Mouse (Mus musculus): ENCODE data around the gene Aqp12. TPM values are rescaled to one million over a fixed set of nuclear protein-coding genes. Genes with fewer than 3 reads are reported as not detected.
A peak's percentile ranks its signal among the peaks of the same experiment; 100 is the strongest.

The Aqp12 gene
- polyA plus RNA-seq, 1 experiment, result not detected

DNA sequence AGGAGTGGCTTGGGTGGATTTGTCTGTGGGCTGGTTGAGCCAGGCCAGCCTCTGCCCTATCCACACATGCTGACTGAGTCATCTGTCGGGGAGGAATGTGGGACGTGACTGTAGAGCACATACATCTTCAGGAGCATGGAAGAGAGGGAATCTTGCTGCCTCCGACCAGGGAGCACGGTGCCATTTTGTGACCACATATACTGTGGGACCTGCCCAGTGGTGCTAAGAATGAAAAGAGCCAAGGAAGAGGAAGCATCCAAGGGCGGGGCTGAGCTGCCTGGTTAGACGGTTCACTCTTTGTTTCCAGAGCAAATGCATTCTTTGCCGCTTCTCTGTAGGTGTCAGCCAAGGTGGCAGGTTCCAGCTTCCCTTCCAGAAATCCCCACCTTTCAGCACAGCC, 27.5 kb upstream of the Aqp12 start:
- no peak for TF ChIP-seq POLR2A (IDR thresholded peaks at IDR 0.05; ENCODE audit: low read depth, low read length)
- no peak for TF ChIP-seq CTCF (conservative IDR thresholded peaks at IDR 0.05; ENCODE audit: insufficient read depth, insufficient read length, low read depth, low read length)
- 57% methylated on average over 7 of the region's 7 CpGs for WGBS
- Histone ChIP-seq H3K27me3 (replicated peaks; ENCODE audit: control insufficient read depth, insufficient read depth, low read length) (no peaks in the 10 kb centered on the region), H3K27ac (ENCODE audit: insufficient read depth, low read depth, low read length) (no peak overlapping the region), H3K36me3 (ENCODE audit: control insufficient read depth, insufficient read depth, low read length) (no peaks in the 10 kb centered on the region), H3K4me1 (ENCODE audit: control insufficient read depth, insufficient read depth, low read length) (no peaks in the 10 kb centered on the region), H3K4me3 (ENCODE audit: insufficient read depth, low read depth, low read length) (no peak overlapping the region)
- no peak for DNase-seq

DNA sequence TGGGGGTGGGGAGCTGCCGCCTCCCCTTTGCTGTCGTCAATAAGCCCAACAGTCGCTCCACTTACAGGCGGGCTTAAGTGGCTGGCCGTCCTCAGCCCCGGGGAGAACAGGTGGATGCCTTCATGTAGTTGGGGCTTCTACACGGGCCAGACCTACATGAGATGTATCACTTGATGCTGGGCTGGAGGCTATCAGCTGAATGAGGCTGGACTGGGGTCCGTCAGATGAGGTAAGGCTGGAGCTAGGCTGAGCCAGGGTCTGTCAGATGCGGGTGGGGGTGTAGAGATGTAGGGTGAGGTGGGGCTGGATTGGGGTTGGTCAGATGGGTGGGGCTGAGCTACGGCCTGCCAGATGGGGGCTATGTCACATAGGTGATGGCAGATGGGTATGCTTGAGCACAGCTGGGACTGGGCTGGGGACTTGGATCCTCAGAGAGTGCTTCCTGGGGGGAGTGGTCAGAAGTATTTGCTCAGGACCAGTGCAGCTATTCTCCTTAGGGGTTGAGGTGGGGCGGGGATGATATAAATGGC, 27.0 kb upstream of the Aqp12 start:
- Histone ChIP-seq H3K36me3 (ENCODE audit: control insufficient read depth, insufficient read depth, low read length) (no peaks in the 10 kb centered on the region), H3K4me3 (ENCODE audit: insufficient read depth, low read depth, low read length) (no peak overlapping the region), H3K27ac (ENCODE audit: insufficient read depth, low read depth, low read length) (no peak overlapping the region), H3K4me1 (ENCODE audit: control insufficient read depth, insufficient read depth, low read length) (no peaks in the 10 kb centered on the region), H3K27me3 (replicated peaks; ENCODE audit: control insufficient read depth, insufficient read depth, low read length) (no peaks in the 10 kb centered on the region)
- no peak for TF ChIP-seq CTCF (conservative IDR thresholded peaks at IDR 0.05; ENCODE audit: insufficient read depth, insufficient read length, low read depth, low read length)
- no peak for TF ChIP-seq POLR2A (IDR thresholded peaks at IDR 0.05; ENCODE audit: low read depth, low read length)
- no peak for DNase-seq
- WGBS, result 46% methylated on average over 11 of the region's 11 CpGs

DNA sequence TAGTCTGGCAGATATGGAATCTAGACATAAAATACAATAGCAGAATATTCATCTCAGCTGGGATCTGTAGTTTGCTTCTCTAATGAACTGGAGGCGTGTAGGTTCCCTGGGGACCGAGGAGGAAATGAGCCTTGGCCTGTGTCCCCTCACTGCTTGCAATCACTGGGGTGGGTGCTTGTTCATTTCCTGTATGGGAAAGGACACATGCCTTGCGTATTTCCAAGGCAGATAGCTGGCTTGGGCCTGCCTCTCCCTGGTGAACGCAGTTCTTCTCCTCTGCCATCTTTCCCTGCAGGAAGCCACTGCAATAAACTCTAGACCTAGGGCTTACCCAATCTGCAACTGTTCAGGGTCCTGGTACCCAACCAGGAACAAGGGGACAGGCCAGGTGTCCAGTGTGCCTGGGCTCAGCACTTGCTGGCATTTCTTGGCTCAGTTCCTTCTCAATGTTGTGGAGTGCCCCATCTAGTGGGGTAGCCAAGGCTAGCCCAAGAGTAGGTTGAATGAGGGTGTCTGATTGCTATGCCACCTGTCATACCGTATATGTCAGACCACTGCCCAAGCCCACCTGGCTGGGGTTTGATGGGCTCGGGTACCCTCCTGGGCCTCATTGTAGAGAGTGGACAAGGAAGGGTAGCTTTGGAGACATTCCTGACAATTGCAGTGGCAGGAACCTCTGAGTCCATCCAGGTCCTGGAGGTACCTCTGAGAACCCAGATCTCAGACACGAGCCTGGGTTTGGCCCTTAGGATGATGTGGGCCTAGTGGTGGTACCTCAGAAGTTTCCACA, 24.9 kb upstream of the Aqp12 start:
- H3K4me1 ChIP-seq (ENCODE audit: control insufficient read depth, insufficient read depth, low read length), result no peaks in the 10 kb centered on the region
- no peak for TF ChIP-seq POLR2A (IDR thresholded peaks at IDR 0.05; ENCODE audit: low read depth, low read length)
- no peak for TF ChIP-seq CTCF (conservative IDR thresholded peaks at IDR 0.05; ENCODE audit: insufficient read depth, insufficient read length, low read depth, low read length)

DNA sequence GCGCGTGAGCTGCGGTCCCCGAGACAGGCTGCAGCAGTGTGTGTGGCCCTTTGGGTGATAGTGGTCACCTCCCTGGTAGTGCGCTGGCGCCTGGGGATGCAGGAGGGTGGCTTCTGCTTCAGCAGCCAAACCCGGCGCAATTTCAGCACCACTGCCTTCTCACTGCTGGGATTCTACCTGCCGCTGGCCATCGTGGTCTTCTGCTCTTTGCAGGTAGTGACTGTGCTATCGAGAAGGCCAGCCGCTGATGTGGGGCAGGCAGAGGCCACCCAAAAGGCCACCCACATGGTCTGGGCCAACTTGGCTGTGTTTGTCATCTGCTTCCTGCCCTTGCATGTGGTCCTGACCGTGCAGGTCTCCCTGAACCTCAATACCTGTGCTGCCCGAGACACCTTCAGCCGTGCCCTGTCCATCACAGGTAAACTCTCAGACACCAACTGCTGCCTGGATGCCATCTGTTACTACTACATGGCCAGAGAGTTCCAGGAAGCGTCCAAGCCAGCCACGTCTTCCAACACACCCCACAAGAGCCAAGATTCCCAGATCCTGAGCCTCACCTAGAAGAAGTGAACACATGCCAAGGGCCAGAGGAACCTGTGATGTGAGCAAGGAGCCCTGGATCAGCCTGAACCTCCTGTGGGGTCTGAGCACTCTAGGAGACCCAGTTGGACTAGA, 23.1 kb upstream of the Aqp12 start:
- no peak for DNase-seq
- 95% methylated on average over 17 of the region's 17 CpGs for WGBS
- TF ChIP-seq CTCF (conservative IDR thresholded peaks at IDR 0.05; ENCODE audit: insufficient read depth, insufficient read length, low read depth, low read length) (no peak), POLR2A (IDR thresholded peaks at IDR 0.05; ENCODE audit: low read depth, low read length) (no peak)

More for the DNA sequence above, 24.9 kb upstream of the Aqp12 start:
- no peaks in the 10 kb centered on the region for H3K27me3 ChIP-seq (replicated peaks; ENCODE audit: control insufficient read depth, insufficient read depth, low read length)
- H3K4me3 ChIP-seq (ENCODE audit: insufficient read depth, low read depth, low read length), result no peak overlapping the region
- DNase-seq, result peak; percentile 85
- WGBS, result 71% methylated on average over 7 of the region's 7 CpGs
- peak overlapping the region; percentile 27 for H3K27ac ChIP-seq (ENCODE audit: insufficient read depth, low read depth, low read length)
- no peaks in the 10 kb centered on the region for H3K36me3 ChIP-seq (ENCODE audit: control insufficient read depth, insufficient read depth, low read length)

DNA sequence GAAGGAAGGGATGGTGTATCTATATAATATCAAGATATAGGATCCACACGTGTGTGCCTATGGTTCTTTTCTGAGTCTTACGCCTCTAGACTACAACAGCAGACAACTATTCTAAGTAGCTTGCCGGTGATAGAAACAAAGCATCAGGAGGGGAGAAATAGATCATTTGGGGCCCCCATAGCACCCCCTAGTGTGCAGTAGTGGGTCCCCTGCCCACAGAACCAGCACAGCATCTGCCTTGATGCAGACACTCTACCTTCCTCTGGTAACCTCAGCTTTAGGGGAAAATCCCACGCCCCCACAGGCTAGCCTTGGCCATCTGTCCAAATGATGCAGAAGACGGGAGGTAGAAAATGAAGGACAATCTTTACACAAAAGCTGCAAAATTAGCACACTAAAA, 21.1 kb upstream of the Aqp12 start:
- no peak for DNase-seq
- H3K4me3 ChIP-seq (ENCODE audit: insufficient read depth, low read depth, low read length), result no peak overlapping the region
- 93% methylated on average over 5 of the region's 5 CpGs for WGBS

More for the DNA sequence above, 23.1 kb upstream of the Aqp12 start:
- no peaks in the 10 kb centered on the region for H3K36me3 ChIP-seq (ENCODE audit: control insufficient read depth, insufficient read depth, low read length)
- no peaks in the 10 kb centered on the region for H3K4me1 ChIP-seq (ENCODE audit: control insufficient read depth, insufficient read depth, low read length)
- H3K27me3 ChIP-seq (replicated peaks; ENCODE audit: control insufficient read depth, insufficient read depth, low read length), result no peaks in the 10 kb centered on the region
- no peak overlapping the region for H3K27ac ChIP-seq (ENCODE audit: insufficient read depth, low read depth, low read length)
- H3K4me3 ChIP-seq (ENCODE audit: insufficient read depth, low read depth, low read length), result no peak overlapping the region

DNA sequence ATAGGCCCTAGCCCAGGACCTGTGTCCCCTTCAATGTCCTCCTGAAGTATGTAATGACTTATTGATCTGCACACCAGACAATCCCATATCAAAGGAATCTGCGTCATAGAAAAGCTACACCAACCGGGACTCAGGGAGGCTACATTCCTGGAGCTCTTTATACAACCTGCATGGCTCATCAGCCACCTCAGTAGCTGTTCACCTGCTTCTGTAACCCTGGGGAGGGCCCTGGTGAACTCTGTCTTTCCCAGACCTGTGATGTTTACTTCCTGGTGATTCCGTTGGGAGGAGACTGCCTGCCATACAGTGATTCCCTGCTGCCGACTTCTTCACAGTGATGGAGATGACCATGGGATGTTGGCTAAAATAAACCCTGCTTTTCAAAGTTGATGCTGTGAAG, 17.2 kb upstream of the Aqp12 start:
- Histone ChIP-seq H3K4me3 (ENCODE audit: insufficient read depth, low read depth, low read length) (no peak overlapping the region), H3K36me3 (ENCODE audit: control insufficient read depth, insufficient read depth, low read length) (no peaks in the 10 kb centered on the region), H3K4me1 (ENCODE audit: control insufficient read depth, insufficient read depth, low read length) (no peaks in the 10 kb centered on the region), H3K27me3 (replicated peaks; ENCODE audit: control insufficient read depth, insufficient read depth, low read length) (no peaks in the 10 kb centered on the region), H3K27ac (ENCODE audit: insufficient read depth, low read depth, low read length) (no peak overlapping the region)
- TF ChIP-seq POLR2A (IDR thresholded peaks at IDR 0.05; ENCODE audit: low read depth, low read length) (no peak), CTCF (conservative IDR thresholded peaks at IDR 0.05; ENCODE audit: insufficient read depth, insufficient read length, low read depth, low read length) (no peak)
- DNase-seq, result no peak
- 76% methylated on average over 4 of the region's 4 CpGs for WGBS

More for the DNA sequence above, 21.1 kb upstream of the Aqp12 start:
- TF ChIP-seq POLR2A (IDR thresholded peaks at IDR 0.05; ENCODE audit: low read depth, low read length) (no peak), CTCF (conservative IDR thresholded peaks at IDR 0.05; ENCODE audit: insufficient read depth, insufficient read length, low read depth, low read length) (no peak)
- Histone ChIP-seq H3K4me1 (ENCODE audit: control insufficient read depth, insufficient read depth, low read length) (no peaks in the 10 kb centered on the region), H3K27me3 (replicated peaks; ENCODE audit: control insufficient read depth, insufficient read depth, low read length) (no peaks in the 10 kb centered on the region), H3K27ac (ENCODE audit: insufficient read depth, low read depth, low read length) (no peak overlapping the region), H3K36me3 (ENCODE audit: control insufficient read depth, insufficient read depth, low read length) (no peaks in the 10 kb centered on the region)

DNA sequence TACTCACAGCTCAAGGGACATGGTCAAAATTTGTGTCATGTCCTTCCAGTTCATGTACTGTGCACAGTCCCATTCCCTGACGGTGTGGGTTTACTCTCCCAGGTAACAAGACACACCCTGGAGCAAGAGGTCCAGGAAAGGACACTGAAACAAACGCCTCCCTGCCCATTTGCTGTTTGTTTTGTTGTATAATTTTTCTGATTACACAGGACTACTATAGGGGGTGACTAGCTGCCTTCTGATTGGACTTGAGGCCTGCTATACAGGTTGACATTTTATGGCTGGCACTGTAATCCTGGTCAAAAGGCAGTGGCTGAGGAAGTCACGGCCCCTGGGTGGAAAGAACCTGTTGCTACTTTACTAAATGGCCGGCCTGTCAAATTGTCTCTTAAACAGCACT, 16.2 kb upstream of the Aqp12 start:
- Histone ChIP-seq H3K4me3 (ENCODE audit: insufficient read depth, low read depth, low read length) (no peak overlapping the region), H3K27me3 (replicated peaks; ENCODE audit: control insufficient read depth, insufficient read depth, low read length) (no peaks in the 10 kb centered on the region), H3K36me3 (ENCODE audit: control insufficient read depth, insufficient read depth, low read length) (no peaks in the 10 kb centered on the region), H3K27ac (ENCODE audit: insufficient read depth, low read depth, low read length) (no peak overlapping the region), H3K4me1 (ENCODE audit: control insufficient read depth, insufficient read depth, low read length) (no peaks in the 10 kb centered on the region)
- TF ChIP-seq CTCF (conservative IDR thresholded peaks at IDR 0.05; ENCODE audit: insufficient read depth, insufficient read length, low read depth, low read length) (no peak), POLR2A (IDR thresholded peaks at IDR 0.05; ENCODE audit: low read depth, low read length) (no peak)
- WGBS, result 57% methylated on average over 4 of the region's 4 CpGs
- DNase-seq, result no peak

All from kidney, adult 2 months (tissue).